Mouse (Mus musculus): ENCODE results near the gene Ppp6r2. TPM values are rescaled to one million over a fixed set of nuclear protein-coding genes. Genes with fewer than 3 reads are reported as not detected.
A peak's percentile ranks its signal among the peaks of the same experiment; 100 is the strongest.

Ppp6r2 gene
- polyA plus RNA-seq, 1 experiment from 2014 or later = 92.7 TPM

DNA sequence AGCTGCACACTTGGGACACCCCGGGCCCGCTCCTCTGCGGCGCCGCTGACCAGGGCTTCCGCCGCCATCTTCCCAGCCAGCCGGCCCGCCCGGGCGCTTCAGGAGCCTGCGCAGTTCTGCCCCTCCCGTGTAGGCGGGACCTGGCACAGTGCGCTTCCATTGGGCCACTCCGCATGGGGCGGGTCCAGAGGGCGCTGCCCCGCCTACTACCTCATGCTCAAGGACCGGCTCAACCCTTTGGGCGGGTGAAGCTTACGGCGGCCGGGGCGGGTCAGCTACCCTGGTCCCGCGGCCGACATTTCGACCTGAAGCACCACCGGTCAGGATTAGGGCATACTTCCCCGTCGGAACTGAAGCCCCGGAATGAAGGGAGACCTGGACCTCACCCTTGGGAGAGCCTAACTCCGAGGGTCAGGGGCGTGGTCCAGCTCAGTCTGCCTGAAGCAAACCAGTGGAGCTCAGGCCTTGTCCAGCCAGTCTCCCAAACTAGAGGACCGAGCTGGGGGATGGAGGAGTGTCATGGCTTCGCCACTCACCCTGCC is 103.9 kb downstream of the Ppp6r2 start, which contains the start of gene Sbf1:
Gene Sbf1 (minus strand): TSS at position 122 of the 542 bp plus-strand sequence.
- no peaks in the 10 kb centered on the region for H3K36me3 ChIP-seq (ENCODE audit: control insufficient read depth, insufficient read depth, low read length)
- H3K9me3 ChIP-seq (ENCODE audit: control insufficient read depth, low read length) = no peaks in the 10 kb centered on the region
- peak within 1 kb of the TSS; percentile 97 for H3K4me3 ChIP-seq (ENCODE audit: low read depth, low read length)
- no peaks in the 10 kb centered on the region for H3K27me3 ChIP-seq (ENCODE audit: control insufficient read depth, insufficient read depth, low read length)
- peak within 1 kb of the TSS; percentile 88 for H3K9ac ChIP-seq (replicated peaks; ENCODE audit: low read depth, low read length)
- H3K27ac ChIP-seq (ENCODE audit: low read depth, low read length) = peak within 1 kb of the TSS; percentile 34; the same call in 1 of the 2 replicates
- H3K4me2 ChIP-seq (ENCODE audit: low read depth, low read length) = peak within 1 kb of the TSS; percentile 79
- peak; percentile 99 for ATAC-seq (ENCODE audit: low read depth)
- H3K4me1 ChIP-seq (ENCODE audit: control insufficient read depth, insufficient read depth, low read length) = peaks cover 16% of the 10 kb centered on the region
- under 1% methylated on average over 34 of the region's 37 CpGs for WGBS

DNA sequence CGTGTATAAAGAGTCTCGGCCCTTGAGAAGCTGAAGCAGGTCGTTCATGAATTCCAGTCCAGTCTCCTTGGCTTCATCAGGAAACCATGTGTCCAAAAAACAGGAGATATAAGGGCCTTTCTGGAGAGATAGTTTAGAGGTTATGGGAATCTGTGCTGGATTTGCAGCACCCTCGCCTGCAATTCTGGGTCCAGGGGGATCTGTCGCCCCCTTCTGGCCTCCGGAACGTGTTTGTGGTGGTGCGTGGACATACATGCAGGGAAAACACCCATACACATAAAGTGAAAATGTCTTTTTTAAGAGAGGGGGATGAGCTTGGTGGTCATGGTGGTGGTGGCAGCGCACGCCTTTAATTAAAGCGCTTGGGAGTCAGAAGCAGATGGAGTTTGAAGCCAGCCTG is 104.8 kb downstream of the Ppp6r2 start:
- Histone ChIP-seq H3K27me3 (ENCODE audit: control insufficient read depth, insufficient read depth, low read length) (no peaks in the 10 kb centered on the region), H3K4me1 (ENCODE audit: control insufficient read depth, insufficient read depth, low read length) (peaks cover 13% of the 10 kb centered on the region), H3K9me3 (ENCODE audit: control insufficient read depth, low read length) (no peaks in the 10 kb centered on the region), H3K4me3 (ENCODE audit: low read depth, low read length) (no peak overlapping the region), H3K27ac (ENCODE audit: low read depth, low read length) (no peak overlapping the region), H3K4me2 (ENCODE audit: low read depth, low read length) (no peak overlapping the region), H3K9ac (replicated peaks; ENCODE audit: low read depth, low read length) (no peak overlapping the region), H3K36me3 (ENCODE audit: control insufficient read depth, insufficient read depth, low read length) (no peaks in the 10 kb centered on the region)
- 71% methylated on average over 11 of the region's 11 CpGs for WGBS
- ATAC-seq (ENCODE audit: low read depth) = no peak

DNA sequence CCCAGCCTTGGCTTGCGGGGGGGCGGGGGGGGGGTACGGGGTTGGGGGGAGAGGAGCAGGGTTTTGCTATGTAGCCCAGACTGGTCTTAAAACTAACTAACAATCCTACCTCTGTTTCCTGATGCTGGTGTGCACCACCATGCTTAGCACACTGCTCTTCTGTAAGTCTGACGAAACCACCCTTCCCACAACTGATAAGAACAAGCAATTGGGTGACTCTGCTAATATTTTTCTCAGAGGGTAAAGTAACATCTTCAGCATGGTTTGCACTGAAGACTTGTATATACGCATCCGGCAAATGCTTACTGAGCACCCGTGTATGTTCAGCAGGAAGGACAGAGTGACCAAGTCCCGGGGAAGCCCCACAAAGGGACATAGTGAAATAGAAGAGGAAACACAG is 109.9 kb downstream of the Ppp6r2 start:
- Histone ChIP-seq H3K36me3 (ENCODE audit: control insufficient read depth, insufficient read depth, low read length) (no peaks in the 10 kb centered on the region), H3K4me1 (ENCODE audit: control insufficient read depth, insufficient read depth, low read length) (no peaks in the 10 kb centered on the region), H3K27ac (ENCODE audit: low read depth, low read length) (no peak overlapping the region), H3K4me3 (ENCODE audit: low read depth, low read length) (no peak overlapping the region), H3K9ac (replicated peaks; ENCODE audit: low read depth, low read length) (no peak overlapping the region), H3K27me3 (ENCODE audit: control insufficient read depth, insufficient read depth, low read length) (no peaks in the 10 kb centered on the region), H3K9me3 (ENCODE audit: control insufficient read depth, low read length) (no peaks in the 10 kb centered on the region), H3K4me2 (ENCODE audit: low read depth, low read length) (no peak overlapping the region)
- ATAC-seq (ENCODE audit: low read depth) = no peak
- 85% methylated on average over 8 of the region's 8 CpGs for WGBS

GRCm38 (mm10) chr15:89322670-89323522 is 111.5 kb downstream of the Ppp6r2 start, which contains the start of gene Adm2:
Gene Adm2 (plus strand): TSS chr15:89322720.
- Histone ChIP-seq H3K27ac (ENCODE audit: low read depth, low read length) (no peak within 1 kb of the TSS), H3K4me3 (ENCODE audit: low read depth, low read length) (no peak within 1 kb of the TSS), H3K4me2 (ENCODE audit: low read depth, low read length) (no peak within 1 kb of the TSS), H3K4me1 (ENCODE audit: control insufficient read depth, insufficient read depth, low read length) (no peaks in the 10 kb centered on the region), H3K27me3 (ENCODE audit: control insufficient read depth, insufficient read depth, low read length) (no peaks in the 10 kb centered on the region), H3K9ac (replicated peaks; ENCODE audit: low read depth, low read length) (no peak within 1 kb of the TSS), H3K9me3 (ENCODE audit: control insufficient read depth, low read length) (no peaks in the 10 kb centered on the region), H3K36me3 (ENCODE audit: control insufficient read depth, insufficient read depth, low read length) (no peaks in the 10 kb centered on the region)
- ATAC-seq (ENCODE audit: low read depth) = no peak
- WGBS = 5% methylated on average over 26 of the region's 26 CpGs

GRCm38 (mm10) chr15:89323656-89324055 is 112.3 kb downstream of the Ppp6r2 start:
- H3K9me3 ChIP-seq (ENCODE audit: control insufficient read depth, low read length) = no peaks in the 10 kb centered on the region
- 82% methylated on average over 4 of the region's 4 CpGs for WGBS
- no peak overlapping the region for H3K27ac ChIP-seq (ENCODE audit: low read depth, low read length)
- no peak overlapping the region for H3K4me3 ChIP-seq (ENCODE audit: low read depth, low read length)
- H3K9ac ChIP-seq (replicated peaks; ENCODE audit: low read depth, low read length) = no peak overlapping the region
- ATAC-seq (ENCODE audit: low read depth) = no peak
- H3K4me2 ChIP-seq (ENCODE audit: low read depth, low read length) = no peak overlapping the region
- H3K4me1 ChIP-seq (ENCODE audit: control insufficient read depth, insufficient read depth, low read length) = no peaks in the 10 kb centered on the region
- no peaks in the 10 kb centered on the region for H3K36me3 ChIP-seq (ENCODE audit: control insufficient read depth, insufficient read depth, low read length)
- no peaks in the 10 kb centered on the region for H3K27me3 ChIP-seq (ENCODE audit: control insufficient read depth, insufficient read depth, low read length)

DNA sequence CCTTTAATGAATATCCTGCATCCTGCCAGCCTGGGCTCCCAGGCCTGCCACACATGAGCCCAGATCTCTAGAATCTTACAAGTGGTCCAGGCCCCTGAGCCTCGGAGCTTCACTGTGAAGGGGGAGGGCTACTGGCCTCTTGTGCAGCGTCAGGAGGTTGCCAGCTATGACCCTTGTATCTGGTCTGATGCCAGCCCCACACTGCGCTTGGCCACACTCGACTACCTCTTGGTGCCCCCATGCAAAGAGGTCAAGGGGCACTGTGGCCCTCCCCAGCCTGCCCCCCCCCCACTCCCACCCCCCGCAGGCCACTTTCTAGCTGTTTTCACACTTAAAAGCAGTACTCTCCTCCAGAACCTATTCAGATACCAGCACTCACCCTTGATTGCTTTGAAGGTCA is 115.1 kb downstream of the Ppp6r2 start:
- Histone ChIP-seq H3K4me2 (ENCODE audit: low read depth, low read length) (no peak overlapping the region), H3K9me3 (ENCODE audit: control insufficient read depth, low read length) (no peaks in the 10 kb centered on the region), H3K4me1 (ENCODE audit: control insufficient read depth, insufficient read depth, low read length) (no peaks in the 10 kb centered on the region), H3K27me3 (ENCODE audit: control insufficient read depth, insufficient read depth, low read length) (no peaks in the 10 kb centered on the region), H3K9ac (replicated peaks; ENCODE audit: low read depth, low read length) (no peak overlapping the region), H3K27ac (ENCODE audit: low read depth, low read length) (no peak overlapping the region), H3K36me3 (ENCODE audit: control insufficient read depth, insufficient read depth, low read length) (no peaks in the 10 kb centered on the region), H3K4me3 (ENCODE audit: low read depth, low read length) (no peak overlapping the region)
- WGBS = 69% methylated on average over 5 of the region's 5 CpGs
- ATAC-seq (ENCODE audit: low read depth) = no peak

GRCm38 (mm10) chr15:89334271-89334670 is 122.9 kb downstream of the Ppp6r2 start, which contains the start of gene Miox:
Gene Miox (plus strand): TSS chr15:89334398.
- ATAC-seq (ENCODE audit: low read depth) = no peak
- Histone ChIP-seq H3K4me1 (ENCODE audit: control insufficient read depth, insufficient read depth, low read length) (no peaks in the 10 kb centered on the region), H3K9me3 (ENCODE audit: control insufficient read depth, low read length) (no peaks in the 10 kb centered on the region), H3K36me3 (ENCODE audit: control insufficient read depth, insufficient read depth, low read length) (no peaks in the 10 kb centered on the region), H3K27ac (ENCODE audit: low read depth, low read length) (no peak within 1 kb of the TSS), H3K4me2 (ENCODE audit: low read depth, low read length) (no peak within 1 kb of the TSS), H3K4me3 (ENCODE audit: low read depth, low read length) (no peak within 1 kb of the TSS), H3K27me3 (ENCODE audit: control insufficient read depth, insufficient read depth, low read length) (no peaks in the 10 kb centered on the region), H3K9ac (replicated peaks; ENCODE audit: low read depth, low read length) (no peak within 1 kb of the TSS)
- 93% methylated on average over 7 of the region's 7 CpGs for WGBS

DNA sequence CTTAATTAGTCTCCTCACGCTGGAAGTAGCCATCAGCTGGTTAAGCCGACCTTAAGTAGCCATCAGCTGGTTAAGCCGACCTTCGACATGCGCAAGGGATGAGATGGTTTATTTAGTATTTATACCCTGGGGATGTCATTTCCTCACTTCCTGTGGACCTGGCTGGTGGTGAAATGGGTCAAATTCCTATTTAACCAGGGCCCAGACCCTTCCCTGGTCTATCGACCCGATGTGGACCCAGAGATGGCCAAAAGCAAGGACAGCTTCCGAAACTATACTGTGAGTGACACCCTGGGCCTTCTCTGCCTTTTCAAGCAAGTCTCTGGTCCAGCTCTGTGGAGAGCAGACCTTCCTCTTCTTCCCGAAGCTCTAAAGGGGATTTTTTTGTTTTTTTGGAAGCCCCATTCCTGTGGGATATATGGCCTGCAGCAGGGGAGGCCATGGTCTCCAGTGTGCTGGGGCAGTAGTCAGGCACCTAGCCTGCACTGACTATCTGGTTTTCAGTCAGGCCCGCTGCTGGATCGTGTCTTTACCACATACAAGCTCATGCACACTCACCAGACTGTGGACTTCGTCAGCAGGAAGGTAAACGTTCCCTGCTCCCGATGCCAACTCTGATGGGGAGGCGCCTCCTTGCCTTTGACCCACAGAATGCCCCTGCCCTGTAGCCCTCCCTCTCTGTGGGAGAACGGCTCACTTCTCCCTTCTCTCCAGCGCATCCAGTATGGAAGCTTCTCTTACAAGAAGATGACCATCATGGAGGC is 123.6 kb downstream of the Ppp6r2 start:
- no peak overlapping the region for H3K4me3 ChIP-seq (ENCODE audit: low read depth, low read length)
- H3K36me3 ChIP-seq (ENCODE audit: control insufficient read depth, insufficient read depth, low read length) = no peaks in the 10 kb centered on the region
- H3K9ac ChIP-seq (replicated peaks; ENCODE audit: low read depth, low read length) = no peak overlapping the region
- no peaks in the 10 kb centered on the region for H3K9me3 ChIP-seq (ENCODE audit: control insufficient read depth, low read length)
- ATAC-seq (ENCODE audit: low read depth) = no peak
- H3K4me2 ChIP-seq (ENCODE audit: low read depth, low read length) = no peak overlapping the region
- no peak overlapping the region for H3K27ac ChIP-seq (ENCODE audit: low read depth, low read length)
- WGBS = 86% methylated on average over 17 of the region's 17 CpGs
- H3K4me1 ChIP-seq (ENCODE audit: control insufficient read depth, insufficient read depth, low read length) = no peaks in the 10 kb centered on the region
- no peaks in the 10 kb centered on the region for H3K27me3 ChIP-seq (ENCODE audit: control insufficient read depth, insufficient read depth, low read length)

- Histone ChIP-seq H3K4me3 (ENCODE audit: low read depth, low read length) (no peak overlapping the region), H3K27ac (ENCODE audit: low read depth, low read length) (no peak overlapping the region), H3K4me1 (ENCODE audit: control insufficient read depth, insufficient read depth, low read length) (no peaks in the 10 kb centered on the region), H3K9ac (replicated peaks; ENCODE audit: low read depth, low read length) (no peak overlapping the region), H3K36me3 (ENCODE audit: control insufficient read depth, insufficient read depth, low read length) (no peaks in the 10 kb centered on the region), H3K9me3 (ENCODE audit: control insufficient read depth, low read length) (no peaks in the 10 kb centered on the region), H3K4me2 (ENCODE audit: low read depth, low read length) (no peak overlapping the region), H3K27me3 (ENCODE audit: control insufficient read depth, insufficient read depth, low read length) (no peaks in the 10 kb centered on the region)
- no peak for ATAC-seq (ENCODE audit: low read depth)
- WGBS = 87% methylated on average over 14 of the region's 14 CpGs
Observed at GRCm38 (mm10) chr15:89336422-89336821, 125.1 kb downstream of the Ppp6r2 start.
